Mouse (Mus musculus) layer of hippocampus, adult 18-20 months (tissue): Measurements from ENCODE around the gene Dcx. TPM values are rescaled to one million over a fixed set of nuclear protein-coding genes. Genes with fewer than 3 reads are reported as not detected.

ENCODE experiments used
- DNase-seq, 2 experiments: peaks; one replicate each; pipeline ENCODE4 v3.0.0; 2022; ENCODE audit warnings: low spot score in 2 of 2
- long read RNA-seq: library from polyadenylated mRNA; stranded (forward); transcript quantifications from one replicate; pipeline ENCODE4 v2.0.0, GENCODE M21; 2021
- total RNA-seq, 2 experiments: library from RNA; stranded (reverse); gene quantifications; 2 replicates each; pipeline ENCODE4 v1.2.3; 2021

The Dcx gene
- 1 to 10 TPM; 6.5 to 7.8 TPM for total RNA-seq
- long read RNA-seq = 0 reads

- DNase-seq = peak; percentile 15 to 26
Observed at GRCm38 (mm10) chrX:143932958-143933357, at the start of gene Dcx. Gene Dcx, minus strand, starts transcription at chrX:143933311.

- DNase-seq = no peak
Observed at GRCm38 (mm10) chrX:143966249-143966648, 33.1 kb upstream of the Dcx start.

DNA sequence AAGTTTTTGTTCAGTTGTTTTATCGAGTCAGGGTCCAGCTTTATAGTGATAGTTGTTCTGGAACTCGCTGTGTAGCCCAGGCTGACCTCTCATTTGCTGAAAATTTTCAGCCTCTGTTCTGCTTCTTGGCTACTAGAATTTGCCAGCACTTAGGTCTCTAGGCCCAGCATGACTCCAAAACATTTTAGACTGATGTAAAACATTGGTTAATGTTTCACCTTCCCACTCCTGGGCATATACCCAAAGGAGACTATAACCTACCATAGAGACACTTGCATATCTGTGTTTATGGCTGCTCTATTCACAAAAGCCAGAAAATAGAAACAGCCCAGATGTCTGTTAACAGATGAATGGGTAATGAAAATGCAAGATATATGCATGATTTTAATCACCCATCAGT, 560 bp upstream of the Dcx start:
- no peak for DNase-seq

- DNase-seq = no peak
Observed at GRCm38 (mm10) chrX:143932530-143932929, 581 bp downstream of the Dcx start.

- no peak for DNase-seq
Observed at GRCm38 (mm10) chrX:143931400-143932185, 1.5 kb downstream of the Dcx start.

DNA sequence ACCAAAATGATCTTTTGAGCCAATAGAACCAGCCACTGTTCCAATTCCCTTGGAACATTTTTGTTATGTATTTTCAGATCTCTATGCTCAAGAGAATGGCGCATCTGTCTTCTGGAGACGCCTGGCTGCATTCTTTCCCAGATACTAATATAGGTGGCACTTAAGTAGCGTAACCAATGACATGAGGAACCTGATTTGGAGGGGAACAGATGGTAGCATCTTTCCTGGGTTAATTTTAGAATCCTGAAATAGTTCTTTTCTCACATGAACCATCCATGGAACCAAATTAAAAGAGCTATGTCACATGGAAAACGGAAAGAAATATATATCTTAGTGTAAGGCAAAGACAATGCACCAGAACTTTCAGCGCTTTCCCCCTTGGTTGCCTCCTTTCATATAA, 11.0 kb downstream of the Dcx start:
- no peak for DNase-seq

- no peak for DNase-seq
Observed at GRCm38 (mm10) chrX:143906699-143907471, 26.2 kb downstream of the Dcx start.

DNA sequence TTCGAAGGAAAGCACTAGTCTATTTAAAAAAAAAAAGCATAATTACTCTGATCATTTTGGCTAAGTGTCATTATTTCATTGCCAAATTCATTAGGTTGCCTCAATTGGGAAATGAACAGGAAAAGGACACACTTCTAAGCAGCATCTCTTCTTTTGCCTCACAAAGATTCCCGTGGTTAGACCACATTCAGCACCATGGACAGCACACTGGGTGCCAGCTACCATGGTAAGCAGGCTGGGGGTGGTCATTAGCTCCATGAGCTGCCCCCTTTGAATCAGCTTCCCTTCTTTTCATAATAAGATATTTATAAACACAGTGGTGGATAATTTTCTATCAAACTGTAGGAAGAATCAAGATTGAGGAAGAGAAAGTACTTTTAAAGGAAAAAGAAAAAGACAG, 28.4 kb downstream of the Dcx start:
- DNase-seq = no peak

DNA sequence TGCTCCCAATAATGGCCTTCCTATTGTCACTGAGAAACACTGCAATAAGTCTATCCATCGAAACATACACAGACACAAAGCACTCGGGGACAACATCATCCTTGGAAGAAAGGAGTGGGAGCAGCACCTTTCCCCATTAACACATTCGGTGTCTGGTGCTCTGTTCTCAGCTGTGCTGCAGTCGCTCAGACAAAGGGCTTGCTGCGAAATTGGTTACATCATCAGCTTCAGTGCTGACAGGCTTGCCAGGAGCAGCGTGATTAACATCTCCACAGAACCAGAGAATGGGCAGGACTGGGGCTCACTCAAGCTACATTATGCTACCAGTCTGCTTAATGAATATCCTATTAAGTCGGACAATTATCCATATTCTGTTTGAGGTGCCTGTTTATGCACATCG, 30.8 kb downstream of the Dcx start:
- DNase-seq = peak in 1 of 2 experiments; percentile 52

DNA sequence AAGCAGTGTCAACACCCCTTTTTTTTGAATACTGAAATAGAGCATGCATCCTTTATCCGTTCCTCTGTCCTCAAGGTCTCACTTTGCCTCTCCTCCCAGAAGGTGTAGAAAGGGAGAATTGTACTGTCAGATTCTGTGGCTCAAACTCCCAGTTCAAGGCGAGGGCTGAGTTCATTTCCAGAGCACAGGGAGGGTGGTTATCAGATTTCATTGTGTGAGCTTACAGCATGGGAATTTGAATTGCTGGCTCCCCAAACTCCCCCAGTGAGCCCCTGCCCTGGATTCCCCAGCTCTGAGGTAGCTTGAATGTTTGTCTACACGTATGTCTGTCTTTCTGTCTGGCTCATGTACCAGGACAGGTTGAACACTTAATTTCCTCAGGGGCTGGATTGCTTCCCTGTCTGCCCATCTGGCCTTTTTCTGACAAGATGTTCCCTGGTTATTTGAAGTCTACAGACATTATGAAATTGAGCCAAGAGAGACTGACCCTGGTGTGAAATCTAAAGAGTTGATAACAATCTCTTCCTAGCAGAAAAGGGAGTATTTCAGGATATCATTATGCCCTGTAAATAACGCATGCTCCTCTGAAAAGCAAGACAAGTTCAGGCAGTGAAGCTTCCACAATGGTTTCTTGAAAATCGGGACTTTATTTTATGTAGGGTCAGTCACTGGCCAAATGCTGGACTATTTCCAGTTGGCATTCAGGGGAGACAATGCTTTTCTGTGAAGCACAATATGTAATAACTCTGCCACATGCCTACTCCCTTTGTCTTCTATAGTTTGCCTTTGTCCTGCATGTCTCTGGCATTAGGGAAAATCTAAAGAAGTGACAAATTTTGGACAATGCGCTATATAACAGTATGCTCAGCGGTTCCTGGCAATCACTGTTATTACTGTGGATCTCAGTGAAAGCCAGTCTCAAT, 35.5 kb downstream of the Dcx start:
- DNase-seq = no peak

DNA sequence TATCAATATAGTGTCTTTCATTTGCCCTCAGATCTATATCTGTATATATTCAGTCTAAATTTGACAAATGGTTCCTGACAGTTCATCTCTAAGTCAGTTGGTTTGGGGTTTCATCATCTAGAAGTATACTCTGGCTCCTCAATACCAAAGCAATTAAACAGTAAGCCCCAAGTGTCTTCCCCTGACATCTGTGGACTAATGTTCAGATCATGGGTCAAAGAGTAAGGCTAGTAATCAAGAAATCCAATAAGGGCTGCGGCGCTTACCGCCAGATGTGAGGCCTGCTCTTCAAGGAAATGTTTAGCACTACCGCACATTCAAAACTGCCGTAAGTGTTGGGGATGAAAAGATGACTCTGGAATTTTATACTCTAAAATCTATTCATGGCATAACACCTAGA, 36.2 kb downstream of the Dcx start:
- DNase-seq = no peak

DNA sequence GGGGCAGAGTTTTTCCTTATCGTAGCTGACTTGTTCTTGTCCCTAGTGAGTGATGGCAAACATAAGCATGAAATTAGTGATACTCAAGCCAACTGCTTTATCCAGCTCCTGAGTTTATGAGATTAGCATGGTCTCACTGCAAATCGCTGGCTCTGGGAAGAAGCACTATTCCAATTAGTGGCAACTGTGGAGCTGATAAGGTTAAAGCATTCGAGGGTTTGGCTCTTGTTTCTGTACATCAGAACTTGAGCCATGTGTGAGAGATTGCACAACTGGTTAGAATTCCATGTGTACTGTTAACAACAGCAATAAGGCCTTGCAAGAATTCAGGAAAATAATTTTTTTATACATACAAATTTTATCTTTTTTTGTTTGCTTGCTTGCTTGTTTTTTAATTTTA, 39.9 kb downstream of the Dcx start:
- no peak for DNase-seq

DNA sequence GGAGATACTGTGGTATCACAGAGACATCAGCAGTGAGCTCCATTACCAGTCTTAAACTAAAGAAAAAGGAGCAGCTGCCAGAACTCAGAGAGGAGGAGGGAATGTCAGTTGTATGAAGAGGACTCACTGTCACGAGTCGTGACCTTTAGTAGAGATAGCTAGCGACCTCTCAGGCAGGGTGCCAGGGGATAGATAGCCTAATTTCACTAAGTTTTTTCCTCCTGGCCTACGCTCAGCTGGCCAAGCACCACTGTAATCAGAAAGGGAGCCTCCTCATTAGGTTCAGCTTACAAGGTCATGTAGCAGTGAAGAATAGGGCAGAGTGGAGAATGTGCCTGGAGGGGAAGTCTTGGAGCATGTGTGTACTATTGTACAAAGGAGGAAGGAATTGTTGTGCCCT, 47.3 kb downstream of the Dcx start:
- DNase-seq = no peak

- no peak for DNase-seq
Observed at GRCm38 (mm10) chrX:143884953-143885352, 48.2 kb downstream of the Dcx start.

- DNase-seq = no peak
Observed at GRCm38 (mm10) chrX:143884299-143884698, 48.8 kb downstream of the Dcx start.

DNA sequence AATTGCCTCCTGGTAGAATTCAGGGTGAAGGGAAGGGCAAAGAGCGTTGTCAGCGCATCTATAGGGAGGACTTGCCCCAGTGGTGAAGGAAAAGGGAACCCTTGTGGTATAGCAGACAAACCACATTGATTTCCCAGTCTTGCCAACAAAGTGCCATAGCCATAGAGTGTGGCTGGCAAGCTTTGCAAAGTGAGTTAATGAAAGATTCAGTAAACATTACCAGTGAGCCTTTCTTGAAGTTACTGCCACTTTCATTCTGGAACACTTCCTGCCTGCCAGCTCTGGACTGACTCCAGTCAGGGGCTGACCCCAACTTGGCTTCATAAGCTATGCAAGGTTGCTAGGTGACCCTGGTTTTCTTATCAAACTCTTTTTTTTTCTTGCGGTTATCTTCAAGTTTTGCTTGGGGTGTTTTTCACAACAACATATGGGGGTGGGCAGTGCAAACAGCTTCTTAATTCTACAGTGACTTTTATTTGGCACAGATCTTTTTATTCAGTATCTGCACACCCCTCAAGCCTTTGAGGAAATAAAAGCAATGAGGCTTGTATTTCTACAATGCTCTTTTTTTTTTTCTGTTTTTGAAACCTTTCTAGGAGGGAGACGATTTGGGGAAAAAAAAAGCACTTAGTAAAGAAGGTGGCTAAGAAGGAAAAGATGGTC, 51.2 kb downstream of the Dcx start:
- no peak for DNase-seq

DNA sequence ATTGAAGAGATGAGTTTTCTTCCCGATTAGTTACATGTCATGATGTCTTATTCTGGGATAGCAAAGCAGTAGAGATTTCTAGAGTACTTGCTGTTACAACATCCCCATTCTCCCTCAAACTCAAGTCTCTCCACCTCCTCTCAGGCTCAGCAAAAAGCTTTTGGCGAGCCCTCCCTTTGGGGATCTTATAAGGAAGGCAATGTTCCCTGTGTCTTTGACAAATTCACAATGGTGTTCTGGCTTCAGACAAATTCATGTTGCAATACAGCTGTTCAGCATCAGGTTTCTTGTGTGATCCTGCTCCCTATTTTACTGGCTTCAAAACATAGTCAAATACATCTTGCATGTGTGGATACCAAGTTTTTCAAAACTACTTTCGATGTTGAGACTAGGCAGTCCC, 53.5 kb downstream of the Dcx start:
- no peak for DNase-seq

GRCm38 (mm10) chrX:143867129-143867664, 65.9 kb downstream of the Dcx start:
- DNase-seq = no peak

DNA sequence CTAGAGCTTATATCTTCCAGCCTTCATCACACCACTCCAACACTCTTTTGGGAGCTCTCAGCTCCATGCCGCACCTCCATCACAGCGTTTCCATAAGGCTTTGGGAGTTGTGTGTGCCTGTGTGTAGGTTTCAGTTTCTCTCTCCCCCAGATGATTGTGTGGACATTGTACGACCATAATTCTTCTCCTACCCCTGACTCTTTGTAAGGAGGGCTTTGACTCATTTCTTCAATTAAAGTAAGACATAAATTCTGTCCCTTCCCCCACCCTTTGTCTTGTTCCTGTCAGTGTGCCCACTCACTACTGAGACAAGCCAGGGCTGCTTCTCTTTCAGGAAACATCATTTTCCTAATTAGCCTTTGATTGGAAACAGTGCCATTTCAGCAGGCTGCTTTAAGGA, 81.8 kb downstream of the Dcx start:
- DNase-seq = no peak

- no peak for DNase-seq
Observed at GRCm38 (mm10) chrX:143849969-143850368, 83.1 kb downstream of the Dcx start.

GRCm38 (mm10) chrX:143846637-143847036, 86.5 kb downstream of the Dcx start:
- no peak for DNase-seq
